Mouse (Mus musculus): ENCODE data around the gene Gm20908. TPM values are rescaled to one million over a fixed set of nuclear protein-coding genes. Genes with fewer than 3 reads are reported as not detected.
"Not testable (repeated sequence)": the region's sequence is repeated elsewhere in the genome, so short reads cannot be mapped to it uniquely, and the experiment has no call there.

Gm20908 gene
- not detected in 2 replicates for polyA plus RNA-seq (2015; fragmentation: Nextera tagmentation; extraction: Ambion mirVana)

GRCm38 (mm10) chrY:64472966-64473365 is at the start of gene Gm20908:
TSS of gene Gm20908 (plus strand) at chrY:64473266.
- WGBS: no CpG with 5 or more reads among the region's 6 CpGs

More at GRCm38 (mm10) chrY:64472966-64473365, at the start of gene Gm20908:
- H3K4me1 ChIP-seq (ENCODE audit: insufficient read depth, low read length); H3K9ac ChIP-seq (replicated peaks; ENCODE audit: low read length); H3K4me3 ChIP-seq (ENCODE audit: low read length); H3K27me3 ChIP-seq (ENCODE audit: insufficient read depth, low read length); H3K4me2 ChIP-seq (replicated peaks; ENCODE audit: low read depth, low read length); ATAC-seq (ENCODE audit: low FRiP score, low TSS enrichment); H3K27ac ChIP-seq (ENCODE audit: low read length); H3K9me3 ChIP-seq (ENCODE audit: low read length); H3K36me3 ChIP-seq (ENCODE audit: insufficient read depth, low read length): not testable (repeated sequence)

All from kidney, embryonic 16.5 days (tissue).